Mouse (Mus musculus) left cerebral cortex, postnatal 36 days (tissue): Measurements from ENCODE around the gene Gm10377. TPM values are rescaled to one million over a fixed set of nuclear protein-coding genes. Genes with fewer than 3 reads are reported as not detected.
"Not testable (repeated sequence)": the region's sequence is repeated elsewhere in the genome, so short reads cannot be mapped to it uniquely, and the experiment has no call there.

Experiments
- DNase-seq, 2 experiments: peaks; one replicate each; pipeline ENCODE4 v3.0.0; 2021 to 2022; ENCODE audit warnings: low spot score in 2 of 2, mixed read lengths in 1 of 2
- intact Hi-C: fragments of 180-260 bp; cut with DNase I; formaldehyde crosslinking; loops from one replicate; pipeline ENCODE4 v1.15.1; 2025
- total RNA-seq, 2 experiments: library from RNA; stranded (reverse); gene quantifications; 2 replicates each; pipeline ENCODE4 v1.2.3; 2021

The Gm10377 gene
- not detected for total RNA-seq

DNA sequence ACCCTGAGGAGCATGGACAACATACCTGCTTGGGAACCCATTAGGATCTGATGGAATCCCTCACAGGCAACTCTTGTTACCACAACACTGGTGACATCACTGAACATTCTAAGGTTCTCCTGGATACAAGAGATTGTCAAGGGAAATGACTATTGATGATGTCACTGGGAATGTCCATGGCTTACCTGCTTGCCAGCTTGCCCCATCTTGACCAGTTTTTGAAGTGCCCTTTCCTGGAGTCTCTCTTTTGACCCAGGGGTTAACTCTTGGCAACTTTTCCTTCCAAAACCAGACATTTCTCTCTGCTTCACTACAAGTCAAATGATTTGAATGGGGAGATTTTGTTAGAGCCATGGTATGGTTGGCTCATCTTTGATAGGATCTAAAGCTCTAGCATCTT lies at the start of gene Gm10377:
TSS of gene Gm10377 (minus strand) at position 101 of the 400 bp plus-strand sequence.
- DNase-seq, intact Hi-C loops: not testable (repeated sequence)

DNA sequence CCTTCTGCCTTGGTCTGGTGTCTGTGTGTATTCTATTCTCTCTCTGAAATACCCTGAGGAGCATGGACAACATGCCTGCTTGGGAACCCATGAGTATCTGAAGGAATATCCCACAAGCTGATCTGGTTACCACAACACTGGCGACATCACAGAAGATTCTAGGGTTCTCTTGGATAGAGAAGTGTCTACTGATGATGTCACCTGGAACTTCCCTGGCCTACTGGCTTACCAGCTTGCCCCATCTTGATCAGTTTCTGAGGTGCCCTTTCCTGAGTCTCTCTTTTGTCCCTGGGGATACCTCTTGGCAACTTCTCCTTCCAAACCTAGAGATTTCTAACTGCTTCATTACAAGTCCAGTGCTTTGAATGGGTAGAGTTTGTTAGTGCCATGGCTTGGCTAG lies 29.1 kb downstream of the Gm10377 start, which contains the start of gene Gm3015:
TSS of gene Gm3015 (minus strand) at position 101 of the 400 bp plus-strand sequence.
- intact Hi-C loops, DNase-seq: not testable (repeated sequence)

Other genes starting within 250 kb of the Gm10377 start
- gene Gm17124, start 198.1 kb downstream of the Gm10377 start, total RNA-seq: not detected
- not detected for gene Gm3633, start 156.1 kb downstream of the Gm10377 start, total RNA-seq
- not detected for gene Gm10378, start 142.0 kb downstream of the Gm10377 start, total RNA-seq
- not detected for gene Gm3015, start 29.2 kb downstream of the Gm10377 start, total RNA-seq
- not detected for gene Gm21977, start 55.5 kb upstream of the Gm10377 start, total RNA-seq
- gene Gm8082, start 195.6 kb upstream of the Gm10377 start, total RNA-seq: not detected
- gene Gm10376, start 217.6 kb upstream of the Gm10377 start, total RNA-seq: not detected